Mouse (Mus musculus): ENCODE results near the gene Sun2.
A peak's percentile ranks its signal among the peaks of the same experiment; 100 is the strongest.

The Sun2 gene

GRCm38 (mm10) chr15:79725190-79725789, 17.0 kb downstream of the Sun2 start:
- no peak for DNase-seq (ENCODE audit: low spot score)

- DNase-seq (ENCODE audit: low spot score) = peak; percentile 65
Measured at GRCm38 (mm10) chr15:79723439-79723838, 18.9 kb downstream of the Sun2 start.

- DNase-seq (ENCODE audit: low spot score) = no peak
Measured at GRCm38 (mm10) chr15:79720796-79721195, 21.5 kb downstream of the Sun2 start.

- DNase-seq (ENCODE audit: low spot score) = no peak
Measured at GRCm38 (mm10) chr15:79720267-79720666, 22.1 kb downstream of the Sun2 start.

GRCm38 (mm10) chr15:79716710-79717109, 25.6 kb downstream of the Sun2 start:
- DNase-seq (ENCODE audit: low spot score) = no peak

GRCm38 (mm10) chr15:79715646-79716045, 26.7 kb downstream of the Sun2 start:
- DNase-seq (ENCODE audit: low spot score) = no peak

GRCm38 (mm10) chr15:79708229-79708822, 34.0 kb downstream of the Sun2 start:
- DNase-seq (ENCODE audit: low spot score) = no peak

- DNase-seq (ENCODE audit: low spot score) = no peak
Measured at GRCm38 (mm10) chr15:79706603-79707214, 35.6 kb downstream of the Sun2 start.

- no peak for DNase-seq (ENCODE audit: low spot score)
Measured at GRCm38 (mm10) chr15:79697558-79698187, 44.7 kb downstream of the Sun2 start.

- DNase-seq (ENCODE audit: low spot score) = no peak
Measured at GRCm38 (mm10) chr15:79697011-79697410, 45.3 kb downstream of the Sun2 start.

- no peak for DNase-seq (ENCODE audit: low spot score)
Measured at GRCm38 (mm10) chr15:79696508-79696907, 45.8 kb downstream of the Sun2 start.

- DNase-seq (ENCODE audit: low spot score) = no peak
Measured at GRCm38 (mm10) chr15:79695516-79695915, 46.8 kb downstream of the Sun2 start.

GRCm38 (mm10) chr15:79694512-79694911, 47.8 kb downstream of the Sun2 start:
- DNase-seq (ENCODE audit: low spot score) = no peak

- DNase-seq (ENCODE audit: low spot score) = no peak
Measured at GRCm38 (mm10) chr15:79693740-79694139, 48.6 kb downstream of the Sun2 start.

GRCm38 (mm10) chr15:79692334-79692733, 50.0 kb downstream of the Sun2 start:
- DNase-seq (ENCODE audit: low spot score) = no peak

GRCm38 (mm10) chr15:79691023-79691508, 51.3 kb downstream of the Sun2 start:
- DNase-seq (ENCODE audit: low spot score) = no peak

GRCm38 (mm10) chr15:79690426-79691022, 51.8 kb downstream of the Sun2 start, which contains the start of gene Gtpbp1:
Gene Gtpbp1 (plus strand): TSS chr15:79690845.
- peak; percentile 100 for DNase-seq (ENCODE audit: low spot score)

- no peak for DNase-seq (ENCODE audit: low spot score)
Measured at GRCm38 (mm10) chr15:79689662-79690425, 52.5 kb downstream of the Sun2 start.

GRCm38 (mm10) chr15:79688268-79688956, 53.9 kb downstream of the Sun2 start:
- no peak for DNase-seq (ENCODE audit: low spot score)

GRCm38 (mm10) chr15:79687646-79688267, 54.6 kb downstream of the Sun2 start, which contains the start of gene Josd1:
Gene Josd1 (minus strand): TSS chr15:79687919.
- peak; percentile 91 for DNase-seq (ENCODE audit: low spot score)
